Mouse (Mus musculus) testis, adult 2 months (tissue): ENCODE measurements at regions not wholly inside any gene's neighbourhood (a gene's known extent, or its start where the extent isn't known, plus 50 kb on each side); places are given as distances from the start of the nearest gene placed in this dataset.

ENCODE experiments used
- H3K27ac ChIP-seq: fragments of 200-500 bp; 2 replicates; pipeline ENCODE4 v1.5.1; 2012; ENCODE audit warnings: low read depth, low read length; ENCODE audit not compliant: control insufficient read depth, insufficient read depth
- H3K27me3 ChIP-seq: fragments of 200-500 bp; 2 replicates; pipeline ENCODE4 v1.6.1; 2012; ENCODE audit warnings: mild to moderate bottlenecking, low read length, moderate library complexity; ENCODE audit not compliant: control insufficient read depth, insufficient read depth
- H3K36me3 ChIP-seq: fragments of 200-500 bp; 2 replicates; pipeline ENCODE4 v1.6.1; 2012; ENCODE audit warnings: mild to moderate bottlenecking, low read length; ENCODE audit not compliant: control insufficient read depth, insufficient read depth
- H3K4me1 ChIP-seq: fragments of 200-500 bp; 2 replicates; pipeline ENCODE4 v1.6.1; 2012; ENCODE audit warnings: low read length; ENCODE audit not compliant: control insufficient read depth, insufficient read depth
- H3K4me3 ChIP-seq: fragments of 200-500 bp; 2 replicates; pipeline ENCODE4 v1.5.1; 2012; ENCODE audit warnings: low read depth, mild to moderate bottlenecking, low read length, moderate library complexity, mixed read lengths; ENCODE audit not compliant: control insufficient read depth
- CTCF ChIP-seq: fragments of 200-500 bp; IDR thresholded peaks from 2 replicates; pipeline ENCODE4 v1.5.1; 2012; ENCODE audit warnings: low read depth, mild to moderate bottlenecking, inconsistent platforms, low read length, moderate library complexity; ENCODE audit not compliant: control insufficient read depth, insufficient read depth, insufficient replicate concordance
- POLR2A ChIP-seq: fragments of 200-500 bp; IDR thresholded peaks from 2 replicates; pipeline ENCODE4 v1.6.1; 2012; ENCODE audit warnings: low read depth, mild to moderate bottlenecking, inconsistent platforms, low read length, moderate library complexity; ENCODE audit not compliant: control insufficient read depth

DNA sequence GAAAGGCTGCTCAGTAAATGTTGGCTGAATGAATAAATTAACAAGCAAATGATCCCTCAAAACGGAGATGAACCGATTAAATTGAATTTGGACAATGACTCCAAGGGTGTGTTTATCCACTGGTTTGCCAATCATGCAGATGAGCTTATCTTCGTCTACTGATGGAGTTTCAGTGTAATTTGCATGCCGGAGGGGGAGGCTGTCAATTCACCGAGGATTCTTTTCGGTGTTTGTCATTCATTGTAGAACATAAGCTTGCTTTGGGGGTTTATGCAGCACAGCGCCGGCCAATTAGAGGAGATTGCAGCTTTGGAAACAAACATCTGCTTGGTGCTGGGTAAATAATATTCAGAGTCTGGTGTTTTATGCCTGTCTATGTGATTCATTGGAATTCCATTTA is 132.7 kb downstream of the Otoa start:
- H3K36me3 ChIP-seq: no peaks in the 10 kb centered on the region
- H3K4me3 ChIP-seq: no peak overlapping the region
- no peak for TF ChIP-seq POLR2A
- no peak for TF ChIP-seq CTCF
- H3K27ac ChIP-seq: no peak overlapping the region
- H3K4me1 ChIP-seq: no peaks in the 10 kb centered on the region
- no peaks in the 10 kb centered on the region for H3K27me3 ChIP-seq

DNA sequence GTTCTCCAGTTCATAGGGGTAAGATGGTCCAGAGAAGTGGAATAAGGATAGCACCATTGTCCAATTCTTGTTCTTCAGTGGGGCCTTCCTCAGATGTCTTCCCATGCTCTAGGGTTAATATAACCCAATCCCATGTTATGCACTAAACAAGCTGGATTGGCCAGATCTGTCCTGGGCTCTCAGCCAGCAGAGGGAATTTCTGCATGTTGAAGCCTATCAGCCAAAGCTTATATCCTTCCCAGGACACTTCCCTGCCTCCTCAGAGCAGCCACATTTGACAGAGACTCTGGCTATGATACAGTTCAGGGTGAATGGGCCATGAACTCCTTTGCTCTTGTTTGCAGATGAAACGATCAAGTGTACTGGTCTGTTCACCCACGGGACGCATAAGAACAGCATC is 133.6 kb downstream of the Otoa start:
- Histone ChIP-seq H3K27ac (no peak overlapping the region), H3K36me3 (no peaks in the 10 kb centered on the region), H3K4me1 (no peaks in the 10 kb centered on the region), H3K27me3 (no peaks in the 10 kb centered on the region), H3K4me3 (no peak overlapping the region)
- TF ChIP-seq CTCF: no peak
- no peak for TF ChIP-seq POLR2A

DNA sequence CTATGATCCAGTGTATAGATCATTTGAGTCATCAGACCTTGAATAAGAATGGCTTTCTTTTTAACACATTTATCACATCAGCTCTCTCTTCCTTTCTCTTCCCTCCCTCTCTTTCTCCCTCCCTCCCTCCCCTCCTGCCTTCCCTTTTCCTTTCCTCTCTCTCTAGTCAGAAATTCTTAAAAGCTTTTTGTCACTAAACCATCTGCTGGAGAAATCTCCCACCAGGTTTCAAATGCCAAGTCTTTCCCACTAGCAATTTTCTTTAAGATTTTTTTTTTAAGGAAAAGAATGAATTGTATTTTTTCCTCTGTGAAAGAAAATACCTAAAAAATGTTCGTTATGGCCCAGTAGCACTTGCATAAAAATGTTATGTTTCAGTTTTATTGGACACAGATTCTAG is 134.3 kb downstream of the Otoa start:
- TF ChIP-seq POLR2A (no peak), CTCF (no peak)
- H3K27ac ChIP-seq: no peak overlapping the region
- H3K27me3 ChIP-seq: no peaks in the 10 kb centered on the region
- H3K4me1 ChIP-seq: no peaks in the 10 kb centered on the region
- H3K4me3 ChIP-seq: no peak overlapping the region
- H3K36me3 ChIP-seq: no peaks in the 10 kb centered on the region

DNA sequence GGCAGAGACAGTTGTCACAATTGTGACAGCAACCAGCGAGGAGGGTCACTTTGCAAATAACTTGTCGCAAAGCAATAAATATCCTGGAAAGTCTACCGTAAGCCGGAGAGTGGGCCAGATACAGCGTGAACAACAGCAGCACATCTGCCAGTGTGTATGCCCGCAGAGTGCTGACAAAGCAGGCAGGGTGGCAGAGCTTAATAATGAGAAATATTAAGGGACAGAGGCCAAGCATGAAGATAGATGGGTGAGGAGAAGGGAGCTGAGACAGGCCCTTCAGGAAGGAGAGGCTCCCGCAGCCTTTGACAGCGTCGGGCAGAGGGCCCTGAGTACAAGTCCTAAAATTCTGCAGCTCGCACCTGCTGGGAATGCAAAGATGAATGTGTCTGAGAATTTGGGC is 136.6 kb downstream of the Otoa start:
- Histone ChIP-seq H3K27ac (no peak overlapping the region), H3K4me3 (no peak overlapping the region), H3K27me3 (no peaks in the 10 kb centered on the region), H3K36me3 (no peaks in the 10 kb centered on the region), H3K4me1 (no peaks in the 10 kb centered on the region)
- TF ChIP-seq POLR2A (no peak), CTCF (no peak)

DNA sequence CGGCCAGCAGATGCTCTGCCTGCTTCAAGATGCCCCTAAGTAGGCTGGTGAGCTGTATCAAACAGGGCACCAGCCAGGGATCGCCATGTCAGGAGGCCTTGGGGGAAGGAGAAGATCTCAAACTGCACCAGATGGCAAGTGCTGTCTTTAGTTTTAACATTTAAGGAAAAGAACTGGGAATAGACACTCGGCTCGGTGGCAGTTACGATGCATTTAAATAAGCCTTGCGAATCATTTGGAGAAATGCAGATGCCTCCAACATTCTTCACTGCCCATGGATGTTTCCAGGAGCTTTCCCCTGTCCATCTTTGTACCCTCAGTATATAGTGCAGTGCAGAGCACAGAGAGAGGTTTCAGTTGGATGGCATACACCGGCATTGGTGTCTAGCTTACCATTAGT is 139.7 kb downstream of the Otoa start:
- no peak overlapping the region for H3K27ac ChIP-seq
- H3K4me3 ChIP-seq: no peak overlapping the region
- no peaks in the 10 kb centered on the region for H3K4me1 ChIP-seq
- no peaks in the 10 kb centered on the region for H3K36me3 ChIP-seq
- TF ChIP-seq POLR2A (no peak), CTCF (no peak)
- H3K27me3 ChIP-seq: no peaks in the 10 kb centered on the region

DNA sequence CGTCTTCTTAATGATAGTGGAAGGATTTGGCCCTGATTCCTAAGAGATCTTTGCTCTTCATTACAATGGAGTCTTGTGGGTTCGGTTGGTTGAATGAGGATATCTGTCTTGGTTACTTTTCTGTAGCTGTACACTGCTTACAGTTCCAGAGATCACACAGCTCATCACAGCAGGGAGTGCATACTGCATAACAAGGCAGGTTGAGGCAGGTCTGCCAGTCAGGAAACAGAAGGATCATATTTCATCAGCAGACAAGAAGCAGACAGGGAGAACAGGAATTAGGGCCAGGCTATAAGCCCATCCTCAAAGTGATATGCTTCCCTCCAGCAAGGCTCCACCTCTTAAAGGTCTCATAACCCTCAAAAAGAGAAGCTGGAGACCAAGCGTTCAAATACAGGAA is 150.4 kb downstream of the Otoa start:
- Histone ChIP-seq H3K36me3 (no peaks in the 10 kb centered on the region), H3K4me1 (no peaks in the 10 kb centered on the region), H3K27me3 (no peaks in the 10 kb centered on the region), H3K27ac (no peak overlapping the region), H3K4me3 (no peak overlapping the region)
- TF ChIP-seq CTCF: no peak
- no peak for TF ChIP-seq POLR2A

DNA sequence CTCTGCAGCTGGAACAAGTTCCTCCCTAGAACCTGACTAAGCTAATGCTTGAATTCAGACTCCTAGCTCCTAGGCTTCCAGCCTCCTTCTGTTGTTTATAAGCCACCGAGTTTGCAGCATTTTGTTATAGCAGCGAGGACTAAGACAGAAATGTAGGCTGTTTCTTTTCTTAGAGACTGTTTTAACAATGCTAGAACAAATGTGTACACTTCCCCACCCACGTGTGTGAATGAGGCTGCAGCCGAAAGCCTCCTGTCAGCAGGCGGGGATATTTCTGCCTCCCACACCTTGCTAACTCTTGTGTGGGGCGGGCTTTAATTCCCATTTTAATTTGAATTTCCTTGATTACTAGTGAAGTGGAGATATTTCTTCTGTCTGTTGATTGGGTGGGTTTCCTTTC is 153.4 kb downstream of the Otoa start:
- TF ChIP-seq CTCF (no peak), POLR2A (no peak)
- Histone ChIP-seq H3K4me3 (no peak overlapping the region), H3K27ac (no peak overlapping the region), H3K4me1 (no peaks in the 10 kb centered on the region), H3K27me3 (no peaks in the 10 kb centered on the region), H3K36me3 (no peaks in the 10 kb centered on the region)

DNA sequence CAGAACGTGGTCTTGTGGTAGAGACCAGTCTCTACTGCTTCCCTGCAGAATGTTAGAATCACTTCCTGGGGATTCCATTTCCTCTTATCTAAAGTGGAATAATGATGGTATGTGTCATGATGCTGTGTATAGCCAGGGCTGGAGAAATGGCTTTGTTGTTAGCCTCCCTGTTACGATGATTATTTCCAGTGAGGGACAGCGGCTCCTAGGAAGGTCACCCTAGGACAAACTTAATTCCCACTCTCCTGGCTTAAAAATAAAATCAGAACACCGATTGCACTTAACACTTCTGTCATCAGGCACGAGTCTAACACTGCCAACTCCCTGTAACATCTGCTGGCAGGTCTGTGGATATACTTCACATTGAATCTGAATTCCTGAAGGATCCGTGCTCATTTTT is 151.9 kb upstream of the Hs3st2 start:
- no peak for TF ChIP-seq CTCF
- no peak for TF ChIP-seq POLR2A
- H3K4me3 ChIP-seq: no peak overlapping the region
- H3K4me1 ChIP-seq: no peaks in the 10 kb centered on the region
- H3K36me3 ChIP-seq: no peaks in the 10 kb centered on the region
- H3K27me3 ChIP-seq: no peaks in the 10 kb centered on the region
- H3K27ac ChIP-seq: no peak overlapping the region
